Mouse (Mus musculus) stomach, postnatal 0 days (tissue): Measurements from ENCODE around the gene 1810046K07Rik. TPM values are rescaled to one million over a fixed set of nuclear protein-coding genes. Genes with fewer than 3 reads are reported as not detected.

Source experiments
- ATAC-seq: fragments of 200-750 bp; cut with Nextera tagmentation; 2 replicates; pipeline ENCODE4 v1.8.0; 2017; ENCODE audit not compliant: low FRiP score, low TSS enrichment
- DNase-seq: peaks from one replicate; pipeline ENCODE4 v3.0.0-alpha.2; 2016; ENCODE audit warnings: low spot score
- H3K27ac ChIP-seq: fragments of 300-500 bp; sonication (generic); replicated peaks from 2 replicates; pipeline ENCODE4 v1.5.1; 2014; ENCODE audit warnings: mild to moderate bottlenecking, control low read depth
- H3K27me3 ChIP-seq: fragments of 300-500 bp; sonication (generic); 2 replicates; pipeline ENCODE4 v1.6.1; 2014; ENCODE audit warnings: low read length; ENCODE audit not compliant: control insufficient read depth, insufficient read depth
- H3K36me3 ChIP-seq: fragments of 300-500 bp; sonication (generic); 2 replicates; pipeline ENCODE4 v1.6.1; 2014; ENCODE audit warnings: low read length, mixed read lengths; ENCODE audit not compliant: control insufficient read depth, insufficient read depth
- H3K4me1 ChIP-seq: fragments of 300-500 bp; sonication (generic); replicated peaks from 2 replicates; pipeline ENCODE4 v1.6.1; 2014; ENCODE audit warnings: antibody characterized with exemption; ENCODE audit not compliant: control insufficient read depth, insufficient read depth
- H3K4me2 ChIP-seq: fragments of 300-500 bp; sonication (generic); replicated peaks from 2 replicates; pipeline ENCODE4 v1.6.1; 2014; ENCODE audit warnings: low read depth, mild to moderate bottlenecking, control low read depth, moderate library complexity
- H3K4me3 ChIP-seq: fragments of 300-500 bp; sonication (generic); 2 replicates; pipeline ENCODE4 v1.5.1; 2014; ENCODE audit warnings: low read depth, low read length, control low read depth
- H3K9ac ChIP-seq: fragments of 300-500 bp; sonication (generic); 2 replicates; pipeline ENCODE4 v1.6.1; 2014; ENCODE audit warnings: mild to moderate bottlenecking, low read length, control low read depth, mixed read lengths
- H3K9me3 ChIP-seq: fragments of 300-500 bp; sonication (generic); 2 replicates; pipeline ENCODE4 v1.6.1; 2016; ENCODE audit warnings: low read length; ENCODE audit not compliant: control insufficient read depth
- CTCF ChIP-seq: IDR thresholded peaks from 2 replicates; pipeline ENCODE4 v1.5.1; 2016; ENCODE audit warnings: antibody characterized with exemption, low read depth, mild to moderate bottlenecking, moderate library complexity
- EP300 ChIP-seq: optimal IDR thresholded peaks from 2 replicates; pipeline ENCODE3; 2016; ENCODE audit warnings: antibody characterized with exemption
- WGBS: fragments of 180-500 bp; shearing (Covaris S2); extraction: QIAGEN DNeasy Blood & Tissue Kit; methylation state at CpG from one replicate; pipeline ENCODE4 v1.1.7; 2014; 5-methylcytosine and 5-hydroxymethylcytosine counted together
- polyA plus RNA-seq: library from polyadenylated mRNA; unstranded; fragments of >200 nt; fragmentation: Nextera tagmentation; extraction: Ambion mirVana; gene quantifications from 2 replicates; pipeline ENCODE4 v1.2.1, GENCODE M21; 2015

Gene 1810046K07Rik
- polyA plus RNA-seq, 1 experiment from 2014 or later = 0.23 TPM

DNA sequence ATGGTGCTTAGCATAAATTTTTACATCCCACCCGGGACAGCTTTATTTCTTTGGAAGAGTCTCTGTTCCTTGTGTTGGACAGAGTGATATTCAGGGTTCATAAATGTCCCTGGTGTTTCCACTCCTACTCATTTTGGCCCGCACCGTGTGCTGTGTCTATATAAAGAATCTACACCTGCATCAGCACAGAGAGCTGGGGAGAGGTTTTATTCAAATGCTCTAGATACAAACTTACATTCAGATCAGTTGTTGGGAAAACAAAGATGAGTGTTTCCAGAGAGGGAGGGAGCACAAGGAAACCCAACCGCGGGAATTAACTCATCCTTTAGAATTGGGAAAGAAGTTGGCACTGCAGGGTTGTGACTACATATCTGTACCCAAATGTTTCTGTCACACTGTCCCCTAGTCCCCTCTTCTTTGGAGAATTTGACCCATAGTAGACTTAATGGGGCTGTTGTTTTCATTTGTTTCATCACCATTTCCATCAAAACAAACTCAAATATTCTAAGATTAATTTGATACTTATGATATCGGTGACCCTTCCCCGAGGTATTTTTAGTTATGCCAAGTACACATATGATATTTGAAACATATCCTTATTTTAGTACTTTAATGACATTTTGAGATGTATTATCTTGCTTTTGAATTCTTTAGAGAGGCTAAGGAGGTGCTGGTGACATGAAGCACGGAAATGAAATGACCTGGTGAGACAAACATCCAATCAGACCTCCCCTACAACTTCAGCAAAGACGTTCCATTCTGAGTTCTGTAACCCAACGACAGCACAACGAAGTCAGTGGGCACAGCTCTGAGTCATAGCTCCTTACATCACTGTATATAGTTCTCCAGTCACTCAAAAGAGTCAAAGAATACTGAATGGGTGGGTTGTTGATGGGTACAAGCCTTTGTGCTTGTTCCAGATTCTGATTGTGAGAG lies 1.8 kb downstream of the 1810046K07Rik start:
- no peak for TF ChIP-seq CTCF
- TF ChIP-seq EP300 = no peak
- no peaks in the 10 kb centered on the region for H3K36me3 ChIP-seq
- H3K4me3 ChIP-seq = no peak overlapping the region
- no peak for ATAC-seq
- no peaks in the 10 kb centered on the region for H3K9me3 ChIP-seq
- WGBS = 78% methylated on average over 11 of the region's 11 CpGs
- no peak overlapping the region for H3K27ac ChIP-seq
- no peak overlapping the region for H3K4me2 ChIP-seq
- H3K27me3 ChIP-seq = no peaks in the 10 kb centered on the region
- no peak for DNase-seq
- no peaks in the 10 kb centered on the region for H3K4me1 ChIP-seq
- H3K9ac ChIP-seq = no peak overlapping the region

DNA sequence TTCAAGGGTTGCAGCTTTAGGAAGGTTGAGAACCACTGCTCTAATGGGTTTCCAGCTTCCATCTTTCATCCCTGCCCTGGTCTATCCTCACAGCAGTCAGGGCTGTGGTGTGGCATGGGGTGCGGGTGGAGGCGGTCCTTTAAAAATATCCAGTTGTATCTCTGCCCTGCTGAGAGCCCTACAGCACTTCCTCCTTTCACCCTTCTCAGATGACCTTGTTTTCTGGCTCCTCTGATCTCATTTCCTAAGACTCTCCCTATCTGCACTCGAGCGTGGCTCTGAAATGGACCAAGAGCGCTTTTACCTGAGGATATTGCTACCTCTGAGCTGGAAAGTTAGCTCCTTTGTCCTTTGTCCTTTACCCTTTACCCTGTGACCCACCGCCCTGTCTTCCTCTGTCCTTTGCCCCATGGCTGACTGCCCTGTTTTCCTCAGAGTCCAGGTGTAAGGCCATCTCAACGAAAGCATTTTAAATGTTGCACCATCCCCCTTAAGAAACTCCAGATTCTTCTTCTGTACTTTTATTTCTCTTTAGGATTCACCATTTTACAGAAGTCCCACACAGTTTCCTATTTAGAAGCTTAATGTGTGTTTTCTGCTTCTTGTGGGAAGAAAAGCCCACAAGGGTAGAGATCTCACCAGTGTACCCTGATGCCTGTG lies 4.2 kb downstream of the 1810046K07Rik start:
- no peak overlapping the region for H3K4me3 ChIP-seq
- DNase-seq = no peak
- no peaks in the 10 kb centered on the region for H3K27me3 ChIP-seq
- 81% methylated on average over 7 of the region's 7 CpGs for WGBS
- ATAC-seq = no peak
- no peaks in the 10 kb centered on the region for H3K9me3 ChIP-seq
- no peak overlapping the region for H3K4me2 ChIP-seq
- H3K4me1 ChIP-seq = no peaks in the 10 kb centered on the region
- H3K36me3 ChIP-seq = no peaks in the 10 kb centered on the region
- H3K9ac ChIP-seq = no peak overlapping the region
- no peak for TF ChIP-seq EP300
- no peak for TF ChIP-seq CTCF
- H3K27ac ChIP-seq = no peak overlapping the region

DNA sequence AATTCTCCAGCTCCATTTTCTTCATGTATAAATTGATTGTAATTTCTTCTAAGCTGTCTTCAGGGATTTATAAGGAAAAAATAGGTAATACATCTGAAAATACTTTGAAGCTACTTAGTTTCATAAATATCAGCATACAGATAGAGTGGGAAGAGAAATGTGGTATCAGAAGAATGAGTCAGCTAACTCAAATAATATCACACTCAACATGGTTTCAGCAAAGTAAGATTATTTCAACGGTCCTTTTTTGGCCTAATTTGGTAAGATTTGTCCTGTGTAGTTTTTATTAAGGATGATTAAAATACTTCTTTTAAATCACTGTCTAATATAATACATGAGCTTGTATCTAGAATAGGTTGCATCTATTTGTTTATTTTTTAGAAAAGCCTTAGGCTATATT lies 8.6 kb downstream of the 1810046K07Rik start:
- Histone ChIP-seq H3K4me2 (no peak overlapping the region), H3K4me1 (no peaks in the 10 kb centered on the region), H3K4me3 (no peak overlapping the region), H3K9me3 (no peaks in the 10 kb centered on the region), H3K27me3 (no peaks in the 10 kb centered on the region), H3K9ac (no peak overlapping the region), H3K36me3 (no peaks in the 10 kb centered on the region), H3K27ac (no peak overlapping the region)
- TF ChIP-seq EP300 = no peak
- TF ChIP-seq CTCF = no peak
- no peak for ATAC-seq
- WGBS = 69% methylated on average over 1 of the region's 1 CpGs
- DNase-seq = no peak

DNA sequence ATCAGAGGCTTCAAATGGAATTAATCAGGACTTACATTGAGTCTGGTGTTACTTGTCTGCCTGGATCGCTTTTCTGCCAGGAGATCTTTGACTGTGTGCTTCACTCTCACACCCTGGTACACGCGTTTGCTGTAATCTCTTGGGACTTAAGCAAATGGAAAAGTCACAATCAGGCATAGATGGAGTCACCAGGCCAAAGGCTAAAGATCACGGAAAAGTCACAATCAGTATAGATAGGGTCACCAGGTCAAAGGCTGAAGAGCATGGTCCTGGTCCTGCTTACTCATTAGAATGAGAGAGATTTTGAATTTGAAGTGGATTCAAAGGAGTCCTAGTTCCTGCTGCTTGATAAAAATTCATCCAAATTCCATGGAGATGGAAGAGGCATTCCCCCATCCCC lies 10.5 kb downstream of the 1810046K07Rik start:
- H3K27me3 ChIP-seq = no peaks in the 10 kb centered on the region
- H3K9me3 ChIP-seq = no peaks in the 10 kb centered on the region
- no peak overlapping the region for H3K4me2 ChIP-seq
- TF ChIP-seq EP300 (no peak), CTCF (no peak)
- whole genome bisulfite sequencing = 68% methylated on average over 4 of the region's 4 CpGs
- H3K36me3 ChIP-seq = no peaks in the 10 kb centered on the region
- no peak overlapping the region for H3K9ac ChIP-seq
- H3K4me1 ChIP-seq = no peaks in the 10 kb centered on the region
- DNase-seq (no peak), ATAC-seq (no peak)
- no peak overlapping the region for H3K27ac ChIP-seq
- no peak overlapping the region for H3K4me3 ChIP-seq

DNA sequence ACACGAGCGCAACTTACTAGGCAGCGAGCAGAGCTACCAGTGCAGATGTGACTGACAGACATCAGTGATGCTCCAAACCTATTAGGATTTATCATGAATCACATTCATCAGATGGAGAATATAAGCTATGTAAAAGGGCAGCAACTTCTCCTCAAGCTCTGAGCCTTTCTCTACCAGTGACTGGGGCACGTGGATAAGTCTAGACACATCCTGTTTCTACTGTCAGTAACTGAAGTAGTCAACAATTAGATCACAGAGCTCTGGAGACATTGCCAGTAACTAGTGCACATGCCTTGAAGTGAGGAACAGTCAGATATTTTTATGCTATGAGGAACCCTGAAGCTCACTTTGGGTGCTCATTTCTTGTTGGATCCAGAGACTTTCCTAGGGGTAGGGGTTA lies 11.4 kb downstream of the 1810046K07Rik start:
- no peak for TF ChIP-seq CTCF
- TF ChIP-seq EP300 = no peak
- H3K36me3 ChIP-seq = no peaks in the 10 kb centered on the region
- ATAC-seq (no peak), DNase-seq (no peak)
- H3K27me3 ChIP-seq = no peaks in the 10 kb centered on the region
- H3K9ac ChIP-seq = no peak overlapping the region
- 84% methylated on average over 4 of the region's 4 CpGs for WGBS
- H3K4me2 ChIP-seq = no peak overlapping the region
- H3K27ac ChIP-seq = no peak overlapping the region
- H3K4me1 ChIP-seq = no peaks in the 10 kb centered on the region
- no peak overlapping the region for H3K4me3 ChIP-seq
- no peaks in the 10 kb centered on the region for H3K9me3 ChIP-seq
